Mouse (Mus musculus) cerebellum, adult 2 months (tissue): ENCODE measurements at regions not wholly inside any gene's neighbourhood (a gene's known extent, or its start where the extent isn't known, plus 50 kb on each side); places are given as distances from the start of the nearest gene placed in this dataset.

ENCODE experiments used
- CTCF ChIP-seq: fragments of 200-500 bp; IDR thresholded peaks from 2 replicates; pipeline ENCODE4 v1.5.1; 2011; ENCODE audit warnings: low read depth, mild to moderate bottlenecking, control low read depth, low read length, moderate library complexity, borderline replicate concordance; ENCODE audit not compliant: insufficient read depth
- POLR2A ChIP-seq: fragments of 200-500 bp; IDR thresholded peaks from 2 replicates; pipeline ENCODE4 v1.6.1; 2011; ENCODE audit warnings: low read length, control low read depth, borderline replicate concordance; ENCODE audit not compliant: insufficient read depth

- TF ChIP-seq CTCF (no peak), POLR2A (no peak)
These were observed 171.3 kb downstream of the Unc5cl start for GRCm38 (mm10) chr17:48625971-48626370.
